Mouse (Mus musculus) monocyte, adult 5-6 weeks (primary cell): ENCODE measurements around the gene Defb26. TPM values are rescaled to one million over a fixed set of nuclear protein-coding genes. Genes with fewer than 3 reads are reported as not detected.

Experiments
- ATAC-seq: fragments of 153-309, 156-312 bp; replicated peaks from 2 replicates; pipeline ENCODE4 v1.8.0; 2017; ENCODE audit warnings: mild to moderate bottlenecking; ENCODE audit not compliant: low TSS enrichment, insufficient number of reproducible peaks, severe bottlenecking, poor library complexity, low FRiP score
- total RNA-seq: library from RNA; stranded (forward); fragments of 200-1000, 200-491, 200-594 nt; gene quantifications from 3 replicates; pipeline ENCODE4 v1.2.3, GENCODE M21; 2017

Gene Defb26
- total RNA-seq, 1 experiment from 2014 or later = not detected

DNA sequence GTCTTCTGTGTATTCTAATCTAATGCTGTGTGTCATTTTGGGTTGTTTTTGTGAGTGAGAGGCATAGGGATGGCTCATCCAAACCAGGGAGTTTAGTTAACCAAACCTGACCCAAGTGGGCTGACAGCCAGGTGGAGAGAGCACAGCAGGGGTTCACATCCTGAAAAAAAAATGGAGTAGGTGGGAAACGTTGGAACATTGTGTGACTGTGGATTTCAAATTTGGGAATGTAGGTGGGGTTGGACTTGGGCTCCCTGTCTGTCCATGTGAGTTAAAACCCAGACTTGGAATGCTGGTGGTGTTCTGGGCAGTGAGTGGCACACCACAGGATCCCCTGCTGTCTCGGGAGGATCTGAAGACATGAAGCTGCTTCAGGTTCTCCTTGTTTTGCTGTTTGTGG, 34.7 kb downstream of the Defb26 start, which contains the start of gene Defb20:
TSS of gene Defb20 (plus strand) at position 301 of the 400 bp plus-strand sequence.
- no peak for ATAC-seq

DNA sequence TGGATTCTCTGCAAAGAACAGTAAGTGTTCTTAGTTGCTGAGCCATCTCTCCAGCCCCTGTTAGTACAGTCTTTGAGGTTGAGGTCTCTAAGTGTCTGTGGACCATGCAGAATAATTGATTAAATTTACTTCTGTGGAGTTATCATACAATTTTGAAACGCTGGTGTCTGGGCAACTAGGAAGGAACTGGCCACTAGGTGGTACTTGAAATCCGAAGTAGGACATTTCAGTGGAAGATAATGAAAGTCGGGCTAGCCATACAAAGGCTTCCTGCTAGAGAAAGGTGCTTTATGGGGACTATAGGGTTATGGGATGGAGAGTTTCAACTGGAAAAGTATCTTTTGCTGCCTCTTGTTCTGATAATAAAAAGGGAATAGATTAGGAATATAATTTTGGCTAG, 39.1 kb downstream of the Defb26 start:
- ATAC-seq = no peak

DNA sequence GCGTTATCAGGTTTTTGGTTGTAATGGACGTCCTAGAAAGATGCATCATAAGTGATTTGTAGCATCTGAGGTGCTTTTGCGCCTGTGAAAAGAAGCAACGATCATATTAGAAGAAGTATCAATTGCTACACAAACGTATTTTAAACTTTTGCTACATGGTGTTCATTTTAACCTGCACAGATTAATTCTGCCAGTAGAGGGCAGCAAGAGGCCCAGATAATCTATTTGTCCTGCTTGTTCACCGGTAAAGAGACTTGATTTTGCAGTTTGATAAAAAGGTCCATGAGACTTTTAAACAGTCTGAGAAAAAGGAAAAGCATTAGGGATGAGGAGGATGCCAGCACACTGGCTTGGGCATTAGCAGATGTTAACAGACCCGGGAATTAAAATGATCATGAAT, 40.5 kb downstream of the Defb26 start:
- ATAC-seq = no peak

DNA sequence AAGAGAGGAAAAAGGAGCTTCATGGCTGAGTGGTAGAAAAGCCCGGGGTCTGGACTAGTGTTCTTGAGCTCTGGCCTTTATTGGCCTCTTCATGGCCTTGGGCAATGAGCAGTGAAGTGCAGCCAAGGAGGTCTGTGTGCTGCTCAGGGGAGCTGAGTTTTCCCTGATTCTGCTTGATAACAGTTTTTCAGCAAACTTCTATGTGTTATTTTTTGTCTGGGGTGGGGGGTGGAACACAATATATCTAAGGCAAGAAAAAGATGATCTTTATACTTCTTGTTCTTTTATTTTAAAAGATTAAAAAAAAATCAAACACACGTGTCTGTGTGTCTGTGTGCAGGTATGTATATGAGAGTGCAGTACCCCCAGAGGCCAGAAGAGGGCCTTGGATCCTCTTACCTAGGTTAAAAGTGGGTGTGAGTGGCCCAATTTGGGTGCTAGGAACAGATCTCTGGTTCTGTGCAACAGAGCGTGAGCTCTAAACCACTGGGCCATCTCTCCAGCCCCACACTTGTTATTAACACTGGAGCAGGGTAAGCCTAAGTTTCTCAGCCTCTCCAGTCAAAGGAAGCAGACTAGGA, 46.8 kb downstream of the Defb26 start, which contains the start of gene Defb23:
TSS of gene Defb23 (minus strand) at position 51 of the 581 bp plus-strand sequence.
- ATAC-seq = no peak

GRCm38 (mm10) chr2:152459241-152459640, 52.3 kb downstream of the Defb26 start:
- ATAC-seq = no peak

Other genes starting within 250 kb of the Defb26 start
- gene Tbc1d20, start 217.9 kb downstream of the Defb26 start, total RNA-seq = 34.6 to 50.1 TPM (median 47.4 TPM) in 3 replicates
- gene Rbck1, start 179.0 kb downstream of the Defb26 start, total RNA-seq = 45.0 to 83.3 TPM (median 59.1 TPM) in 3 replicates
- not detected in 3 replicates for gene Trib3, start 167.7 kb downstream of the Defb26 start, total RNA-seq
- not detected in 3 replicates for gene Nrsn2, start 135.1 kb downstream of the Defb26 start, total RNA-seq
- 0.10 to 0.43 TPM in 2 of 3 replicates, not detected in the other for gene Sox12, start 113.6 kb downstream of the Defb26 start, total RNA-seq
- gene Zcchc3, start 96.7 kb downstream of the Defb26 start, total RNA-seq = 0.10 to 0.75 TPM in 2 of 3 replicates, not detected in the other
- gene 6820408C15Rik, start 96.1 kb downstream of the Defb26 start, total RNA-seq = not detected in 3 replicates
- not detected in 3 replicates for gene Defb23, start 47.1 kb downstream of the Defb26 start, total RNA-seq
- gene Defb20, start 34.6 kb downstream of the Defb26 start, total RNA-seq = not detected in 3 replicates
- not detected in 3 replicates for gene Defb22, start 21.6 kb downstream of the Defb26 start, total RNA-seq
- gene Defb28, start 6.6 kb upstream of the Defb26 start, total RNA-seq = not detected in 3 replicates
- not detected in 3 replicates for gene Defb29, start 28.4 kb upstream of the Defb26 start, total RNA-seq
- not detected in 3 replicates for gene Gm17416, start 57.6 kb upstream of the Defb26 start, total RNA-seq
- not detected in 3 replicates for gene Defb21, start 61.1 kb upstream of the Defb26 start, total RNA-seq
- gene Defb19, start 68.6 kb upstream of the Defb26 start, total RNA-seq = not detected in 3 replicates
- gene Defb45, start 87.7 kb upstream of the Defb26 start, total RNA-seq = not detected in 3 replicates
- gene Defb36, start 92.6 kb upstream of the Defb26 start, total RNA-seq = not detected in 3 replicates
- not detected in 3 replicates for gene Defb25, start 111.4 kb upstream of the Defb26 start, total RNA-seq
- 0.68 to 0.75 TPM in 2 of 3 replicates, not detected in the other for gene Rem1, start 115.3 kb upstream of the Defb26 start, total RNA-seq
- gene H13, start 157.8 kb upstream of the Defb26 start, total RNA-seq = 74.4 to 107 TPM (median 101 TPM) in 3 replicates
- 10.0 to 12.9 TPM (median 10.6 TPM) in 3 replicates for gene Mcts2, start 175.3 kb upstream of the Defb26 start, total RNA-seq
- 3.7 to 18.6 TPM (median 15.7 TPM) in 3 replicates for gene Id1, start 224.6 kb upstream of the Defb26 start, total RNA-seq
- gene Cox4i2, start 242.5 kb upstream of the Defb26 start, total RNA-seq = not detected in 3 replicates